Mouse (Mus musculus) G1E (cell line): ENCODE measurements around the gene Vcam1. TPM values are rescaled to one million over a fixed set of nuclear protein-coding genes. Genes with fewer than 3 reads are reported as not detected.

Source experiments
- ATAC-seq: 2 replicates; pipeline ENCODE4 v1.8.0; 2016; ENCODE audit warnings: mild to moderate bottlenecking; ENCODE audit not compliant: insufficient number of reproducible peaks, poor library complexity, low FRiP score, severe bottlenecking; ENCODE audit errors: extremely low read depth
- DNase-seq: peaks from one replicate; pipeline ENCODE4 v3.0.0; 2012; ENCODE audit warnings: low spot score
- H3K27me3 ChIP-seq: 2 replicates; pipeline ENCODE4 v1.6.1; 2012; ENCODE audit warnings: mild to moderate bottlenecking, low read length, inconsistent platforms; ENCODE audit not compliant: insufficient read depth
- H3K36me3 ChIP-seq: replicated peaks from 2 replicates; pipeline ENCODE3; 2012; ENCODE audit warnings: mild to moderate bottlenecking, inconsistent platforms
- H3K4me1 ChIP-seq: 2 replicates; pipeline ENCODE4 v1.6.1; 2012; ENCODE audit warnings: low read depth, low read length, inconsistent platforms, mixed read lengths; ENCODE audit not compliant: insufficient read depth
- H3K4me3 ChIP-seq: 2 replicates; pipeline ENCODE4 v1.5.1; 2012; ENCODE audit warnings: low read depth, mild to moderate bottlenecking, inconsistent platforms, low read length, moderate library complexity, mixed read lengths
- H3K9me3 ChIP-seq: replicated peaks from 2 replicates; pipeline ENCODE4 v1.6.1; 2012; ENCODE audit warnings: inconsistent platforms
- CTCF ChIP-seq: IDR thresholded peaks from 2 replicates; pipeline ENCODE4 v1.5.1; 2012; ENCODE audit warnings: low read depth, low read length, inconsistent platforms, mixed read lengths
- GATA1 ChIP-seq: IDR thresholded peaks from 2 replicates; pipeline ENCODE4 v1.6.1; 2012; ENCODE audit warnings: borderline replicate concordance, low read length, inconsistent platforms, mixed read lengths
- GATA2 ChIP-seq: IDR thresholded peaks from 2 replicates; pipeline ENCODE4 v1.6.1; 2012; ENCODE audit warnings: low read depth, low read length, inconsistent platforms, borderline replicate concordance
- POLR2AphosphoS5 ChIP-seq: IDR thresholded peaks from 2 replicates; pipeline ENCODE4 v1.6.1; 2012; ENCODE audit warnings: low read depth, low read length, inconsistent platforms; ENCODE audit not compliant: insufficient replicate concordance
- TAL1 ChIP-seq: conservative IDR thresholded peaks from 2 replicates; pipeline ENCODE4 v1.6.1; 2012; ENCODE audit warnings: low read depth, low read length, inconsistent platforms, mixed read lengths
- polyA plus RNA-seq: library from polyadenylated mRNA; stranded (reverse); fragments of >175 nt; gene quantifications from 2 replicates; pipeline ENCODE4 v1.2.3, GENCODE M21; 2012
- total RNA-seq, 2 experiments: library from RNA; stranded (forward) in 1 of 2; stranded (reverse) in 1 of 2; fragments of 200-1000 nt in 1 of 2; fragments of >200 nt in 1 of 2; fragmentation: Nextera tagmentation in 1 of 2; gene quantifications; 2 replicates each; pipeline ENCODE4 v1.2.3; 2014 to 2017

Vcam1 gene
- total and polyA plus RNA-seq, 3 experiments, result 0.33 to 5.0 TPM; not detected in 1

- Histone ChIP-seq H3K27me3 (no peaks in the 10 kb centered on the region), H3K4me1 (no peaks in the 10 kb centered on the region), H3K4me3 (no peak overlapping the region), H3K36me3 (no peaks in the 10 kb centered on the region), H3K9me3 (no peaks in the 10 kb centered on the region)
- ATAC-seq, result no peak
- TF ChIP-seq GATA2 (no peak), GATA1 (no peak), CTCF (no peak), POLR2AphosphoS5 (no peak), TAL1 (no peak)
- DNase-seq, result no peak
These were observed 11.7 kb upstream of the Vcam1 start for GRCm38 (mm10) chr3:116141226-116141625.

- TF ChIP-seq GATA2 (no peak), GATA1 (no peak), TAL1 (no peak), CTCF (no peak), POLR2AphosphoS5 (no peak)
- Histone ChIP-seq H3K27me3 (no peaks in the 10 kb centered on the region), H3K4me1 (no peaks in the 10 kb centered on the region), H3K4me3 (no peak overlapping the region), H3K36me3 (no peaks in the 10 kb centered on the region), H3K9me3 (no peaks in the 10 kb centered on the region)
- DNase-seq, result no peak
- no peak for ATAC-seq
These were observed 9.5 kb upstream of the Vcam1 start for GRCm38 (mm10) chr3:116139000-116139399.

GRCm38 (mm10) chr3:116138081-116138480, 8.6 kb upstream of the Vcam1 start:
- Histone ChIP-seq H3K4me1 (no peaks in the 10 kb centered on the region), H3K27me3 (no peaks in the 10 kb centered on the region), H3K9me3 (no peaks in the 10 kb centered on the region), H3K36me3 (no peaks in the 10 kb centered on the region), H3K4me3 (no peak overlapping the region)
- TF ChIP-seq TAL1, result no peak
- TF ChIP-seq GATA2, result no peak
- no peak for TF ChIP-seq CTCF
- no peak for TF ChIP-seq POLR2AphosphoS5
- no peak for TF ChIP-seq GATA1
- ATAC-seq (no peak), DNase-seq (no peak)

GRCm38 (mm10) chr3:116133363-116133762, 3.9 kb upstream of the Vcam1 start:
- Histone ChIP-seq H3K4me3 (no peak overlapping the region), H3K9me3 (no peaks in the 10 kb centered on the region), H3K27me3 (no peaks in the 10 kb centered on the region), H3K36me3 (no peaks in the 10 kb centered on the region), H3K4me1 (no peaks in the 10 kb centered on the region)
- no peak for DNase-seq
- ATAC-seq, result no peak
- TF ChIP-seq TAL1, result no peak
- no peak for TF ChIP-seq GATA1
- TF ChIP-seq POLR2AphosphoS5, result no peak
- TF ChIP-seq GATA2, result no peak

GRCm38 (mm10) chr3:116130711-116131110, 1.2 kb upstream of the Vcam1 start:
- H3K4me1 ChIP-seq, result no peaks in the 10 kb centered on the region
- no peaks in the 10 kb centered on the region for H3K36me3 ChIP-seq
- H3K9me3 ChIP-seq, result no peaks in the 10 kb centered on the region
- no peaks in the 10 kb centered on the region for H3K27me3 ChIP-seq
- ATAC-seq (no peak), DNase-seq (no peak)
- no peak for TF ChIP-seq GATA1
- no peak for TF ChIP-seq CTCF
- TF ChIP-seq TAL1, result no peak
- no peak for TF ChIP-seq GATA2
- TF ChIP-seq POLR2AphosphoS5, result no peak
- H3K4me3 ChIP-seq, result no peak overlapping the region

DNA sequence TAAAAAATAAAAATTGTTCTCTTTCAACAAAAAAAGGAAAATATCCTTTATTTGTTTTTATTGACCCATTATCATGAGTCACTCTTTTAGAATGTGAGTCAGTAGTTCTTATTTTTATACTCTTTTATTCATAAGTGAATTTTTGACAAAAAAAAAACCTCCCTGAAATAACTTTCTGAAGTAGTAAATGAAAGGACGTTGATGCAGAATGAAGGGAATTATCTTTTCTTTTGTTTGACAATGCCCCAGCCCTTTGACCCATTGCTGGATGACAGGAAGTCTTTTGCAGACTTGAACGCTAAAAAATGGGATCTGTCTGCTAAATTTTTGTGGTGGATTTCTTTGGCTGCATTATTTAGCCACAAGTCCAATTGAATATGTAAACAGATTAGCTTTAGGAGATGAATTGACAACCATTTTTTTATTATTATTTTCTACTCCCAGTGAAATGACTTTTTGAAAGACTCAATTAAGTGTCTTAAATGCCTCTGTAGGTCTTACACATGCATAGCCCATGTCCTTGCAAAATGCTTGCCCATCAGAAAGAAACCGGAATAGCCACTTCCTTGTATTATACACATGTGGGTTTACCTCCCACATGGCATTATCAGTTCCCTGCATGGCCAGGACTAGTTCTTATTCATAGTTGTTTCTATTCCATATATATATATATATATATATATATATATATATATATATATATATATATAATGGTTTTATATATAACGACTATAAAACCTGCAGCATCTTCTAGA, 530 bp upstream of the Vcam1 start:
- no peak for ATAC-seq

More for the DNA sequence above, 530 bp upstream of the Vcam1 start:
- Histone ChIP-seq H3K4me1 (no peaks in the 10 kb centered on the region), H3K9me3 (no peaks in the 10 kb centered on the region), H3K27me3 (no peaks in the 10 kb centered on the region), H3K36me3 (no peaks in the 10 kb centered on the region), H3K4me3 (no peak overlapping the region)
- TF ChIP-seq GATA1 (no peak), POLR2AphosphoS5 (no peak), TAL1 (no peak)
- no peak for DNase-seq
